Mouse (Mus musculus): ENCODE results near the gene H2-D1.

DNA sequence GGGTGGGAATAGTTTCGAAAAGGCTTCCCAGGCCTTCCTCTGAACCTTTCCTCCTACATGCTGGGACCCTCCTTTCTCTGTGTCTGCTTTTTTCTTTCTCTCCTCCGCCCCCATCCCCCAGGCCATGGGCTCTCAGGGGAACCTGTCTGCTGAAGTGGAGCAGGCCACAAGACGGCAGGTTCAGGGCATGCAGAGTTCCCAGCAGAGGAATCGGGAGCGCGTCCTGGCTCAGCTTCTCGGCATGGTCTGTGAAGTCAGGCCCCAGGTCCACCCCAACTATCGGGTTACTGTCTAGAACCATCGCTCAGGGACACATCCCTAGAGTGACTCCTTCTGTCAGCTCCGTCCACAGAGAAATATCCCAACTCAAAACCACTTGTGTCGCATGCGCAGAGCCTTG, 25.0 kb upstream of the H2-D1 start:
- TF ChIP-seq POLR2A (IDR thresholded peaks at IDR 0.05; ENCODE audit: insufficient read length, low read depth) (no peak), E2F4 (IDR thresholded peaks at IDR 0.05; ENCODE audit: insufficient read depth) (no peak), MYOD1 (IDR thresholded peaks at IDR 0.05; ENCODE audit: control insufficient read depth in 1 of 3, insufficient read length in 2 of 3, low read depth in 2 of 3) (no peak), TCF12 (IDR thresholded peaks at IDR 0.05; ENCODE audit: insufficient read depth, poor library complexity, severe bottlenecking) (no peak), CEBPB (IDR thresholded peaks at IDR 0.05; ENCODE audit: insufficient read depth, poor library complexity, severe bottlenecking) (no peak), MAX (IDR thresholded peaks at IDR 0.05; ENCODE audit: low read depth) (no peak), USF1 (IDR thresholded peaks at IDR 0.05; ENCODE audit: low read depth) (no peak), TCF3 (IDR thresholded peaks at IDR 0.05; ENCODE audit: insufficient read length, low read depth) (no peak), POLR2AphosphoS2 (IDR thresholded peaks at IDR 0.05; ENCODE audit: insufficient read length, low read depth) (no peak)

Data from myocyte (in vitro differentiated cells).